Mouse (Mus musculus) myocyte (in vitro differentiated cells): Measurements from ENCODE around the gene Slc35b3. TPM values are rescaled to one million over a fixed set of nuclear protein-coding genes. Genes with fewer than 3 reads are reported as not detected.

Experiments
- H3K27me3 ChIP-seq: one replicate; pipeline ENCODE4 v1.6.1; 2011; ENCODE audit not compliant: control insufficient read depth, insufficient read depth, insufficient read length
- H3K36me3 ChIP-seq: one replicate; pipeline ENCODE4 v1.6.1; 2011; ENCODE audit not compliant: control insufficient read depth, insufficient read depth
- H3K4me2 ChIP-seq: one replicate; pipeline ENCODE4 v1.6.1; 2011; ENCODE audit warnings: low read depth, control low read depth
- H3K4me3 ChIP-seq: one replicate; pipeline ENCODE4 v1.5.1; 2011; ENCODE audit warnings: mild to moderate bottlenecking, control low read depth, moderate library complexity
- H3K79me2 ChIP-seq: one replicate; pipeline ENCODE4 v1.6.1; 2011; ENCODE audit not compliant: control insufficient read depth, insufficient read depth
- H3ac ChIP-seq: one replicate; pipeline ENCODE4 v1.6.1; 2011; ENCODE audit not compliant: control insufficient read depth, insufficient read length
- CEBPB ChIP-seq: IDR thresholded peaks from 2 replicates; pipeline ENCODE4 v1.6.1; 2011; ENCODE audit warnings: mild to moderate bottlenecking, moderate library complexity; ENCODE audit not compliant: poor library complexity, insufficient read depth, severe bottlenecking
- E2F4 ChIP-seq: IDR thresholded peaks from one replicate; pipeline ENCODE4 v1.6.1; 2011; ENCODE audit warnings: mild to moderate bottlenecking, control low read depth, moderate library complexity; ENCODE audit not compliant: insufficient read depth
- MAX ChIP-seq: IDR thresholded peaks from one replicate; pipeline ENCODE4 v1.6.1; 2011; ENCODE audit warnings: low read depth, mild to moderate bottlenecking, control low read depth
- MYOD1 ChIP-seq, 3 experiments: IDR thresholded peaks; one replicate each; pipeline ENCODE4 v1.6.1; 2011; ENCODE audit warnings: control low read depth in 2 of 3, low read depth in 2 of 3, mild to moderate bottlenecking in 2 of 3, moderate library complexity in 1 of 3; ENCODE audit not compliant: insufficient read length in 2 of 3, control insufficient read depth in 1 of 3
- MYOG ChIP-seq, 3 experiments: IDR thresholded peaks; one replicate each; pipeline ENCODE4 v1.6.1; 2011; ENCODE audit warnings: control low read depth in 2 of 3, low read depth in 2 of 3, mild to moderate bottlenecking in 2 of 3; ENCODE audit not compliant: insufficient read length in 2 of 3, control insufficient read depth in 1 of 3, insufficient read depth in 1 of 3
- POLR2A ChIP-seq: IDR thresholded peaks from one replicate; pipeline ENCODE4 v1.6.1; 2011; ENCODE audit warnings: low read depth, mild to moderate bottlenecking, control low read depth, moderate library complexity; ENCODE audit not compliant: insufficient read length
- POLR2AphosphoS2 ChIP-seq: IDR thresholded peaks from one replicate; pipeline ENCODE4 v1.6.1; 2011; ENCODE audit warnings: low read depth, control low read depth; ENCODE audit not compliant: insufficient read length
- REST ChIP-seq: IDR thresholded peaks from one replicate; pipeline ENCODE4 v1.6.1; 2011; ENCODE audit warnings: mild to moderate bottlenecking, control low read depth, moderate library complexity; ENCODE audit not compliant: insufficient read depth, insufficient read length
- SRF ChIP-seq: IDR thresholded peaks from one replicate; pipeline ENCODE4 v1.6.1; 2011; ENCODE audit warnings: low read depth; ENCODE audit not compliant: control insufficient read depth, insufficient read length
- TCF12 ChIP-seq: IDR thresholded peaks from one replicate; pipeline ENCODE4 v1.6.1; 2011; ENCODE audit warnings: mild to moderate bottlenecking, control low read depth; ENCODE audit not compliant: poor library complexity, insufficient read depth, severe bottlenecking
- TCF3 ChIP-seq: IDR thresholded peaks from one replicate; pipeline ENCODE4 v1.6.1; 2011; ENCODE audit warnings: low read depth, control low read depth; ENCODE audit not compliant: insufficient read length
- USF1 ChIP-seq: IDR thresholded peaks from one replicate; pipeline ENCODE4 v1.6.1; 2011; ENCODE audit warnings: low read depth, mild to moderate bottlenecking, control low read depth, moderate library complexity
- polyA plus RNA-seq: library from polyadenylated mRNA; unstranded; fragments of >200 nt; fragmentation: generic; extraction: Trizol; gene quantifications from one replicate; pipeline ENCODE4 v1.2.1, GENCODE M21; 2012; ENCODE audit warnings: missing spikeins

Gene Slc35b3
- polyA plus RNA-seq, 1 experiment = 10.1 TPM

GRCm38 (mm10) chr13:38944951-38945350, 15.7 kb downstream of the Slc35b3 start:
- Histone ChIP-seq H3K4me2 (no peak overlapping the region), H3K27me3 (no peaks in the 10 kb centered on the region), H3K79me2 (no peaks in the 10 kb centered on the region), H3K4me3 (no peak overlapping the region), H3ac (no peak overlapping the region), H3K36me3 (peaks cover 38% of the 10 kb centered on the region)
- no peak for TF ChIP-seq TCF12

GRCm38 (mm10) chr13:38941786-38942185, 18.9 kb downstream of the Slc35b3 start:
- no peak overlapping the region for H3K4me3 ChIP-seq
- TF ChIP-seq MYOD1 (IDR thresholded peaks at IDR 0.05; ENCODE audit: control insufficient read depth in 1 of 3, insufficient read length in 2 of 3, low read depth in 2 of 3) (no peak), CEBPB (no peak), TCF12 (no peak), MAX (no peak), POLR2AphosphoS2 (no peak), TCF3 (no peak), POLR2A (no peak), MYOG (IDR thresholded peaks at IDR 0.05; ENCODE audit: control insufficient read depth in 1 of 3, insufficient read depth in 1 of 3, insufficient read length in 2 of 3, low read depth in 2 of 3) (no peak), USF1 (no peak), E2F4 (no peak), REST (no peak), SRF (no peak)
- H3K4me2 ChIP-seq = no peak overlapping the region
- no peaks in the 10 kb centered on the region for H3K27me3 ChIP-seq
- no peak overlapping the region for H3ac ChIP-seq
- H3K36me3 ChIP-seq = peaks cover 39% of the 10 kb centered on the region
- no peaks in the 10 kb centered on the region for H3K79me2 ChIP-seq

- Histone ChIP-seq H3K4me3 (no peak overlapping the region), H3K4me2 (no peak overlapping the region), H3K79me2 (no peaks in the 10 kb centered on the region), H3ac (no peak overlapping the region), H3K27me3 (no peaks in the 10 kb centered on the region), H3K36me3 (peaks cover 44% of the 10 kb centered on the region)
- no peak for TF ChIP-seq CEBPB
- no peak for TF ChIP-seq SRF
- TF ChIP-seq POLR2A = no peak
- no peak for TF ChIP-seq MYOD1 (IDR thresholded peaks at IDR 0.05; ENCODE audit: control insufficient read depth in 1 of 3, insufficient read length in 2 of 3, low read depth in 2 of 3)
- no peak for TF ChIP-seq TCF12
- no peak for TF ChIP-seq REST
- no peak for TF ChIP-seq E2F4
- no peak for TF ChIP-seq USF1
- TF ChIP-seq MAX = no peak
- TF ChIP-seq TCF3 = no peak
- no peak for TF ChIP-seq MYOG (IDR thresholded peaks at IDR 0.05; ENCODE audit: control insufficient read depth in 1 of 3, insufficient read depth in 1 of 3, insufficient read length in 2 of 3, low read depth in 2 of 3)
- no peak for TF ChIP-seq POLR2AphosphoS2
These were observed 19.4 kb downstream of the Slc35b3 start for GRCm38 (mm10) chr13:38941280-38941679.

- no peaks in the 10 kb centered on the region for H3K27me3 ChIP-seq
- peaks cover 39% of the 10 kb centered on the region for H3K36me3 ChIP-seq
- no peak overlapping the region for H3K4me2 ChIP-seq
- no peak overlapping the region for H3ac ChIP-seq
- H3K79me2 ChIP-seq = no peaks in the 10 kb centered on the region
- TF ChIP-seq POLR2AphosphoS2 (no peak), MYOG (IDR thresholded peaks at IDR 0.05; ENCODE audit: control insufficient read depth in 1 of 3, insufficient read depth in 1 of 3, insufficient read length in 2 of 3, low read depth in 2 of 3) (no peak), SRF (no peak), REST (no peak), USF1 (no peak), E2F4 (no peak), MYOD1 (IDR thresholded peaks at IDR 0.05; ENCODE audit: control insufficient read depth in 1 of 3, insufficient read length in 2 of 3, low read depth in 2 of 3) (no peak), CEBPB (no peak), MAX (no peak), POLR2A (no peak), TCF12 (no peak), TCF3 (no peak)
- no peak overlapping the region for H3K4me3 ChIP-seq
These were observed 22.2 kb downstream of the Slc35b3 start for GRCm38 (mm10) chr13:38938433-38938832.

- TF ChIP-seq TCF3 (no peak), MYOG (IDR thresholded peaks at IDR 0.05; ENCODE audit: control insufficient read depth in 1 of 3, insufficient read depth in 1 of 3, insufficient read length in 2 of 3, low read depth in 2 of 3) (no peak), POLR2A (no peak), SRF (no peak), MAX (no peak), POLR2AphosphoS2 (no peak), CEBPB (no peak), MYOD1 (IDR thresholded peaks at IDR 0.05; ENCODE audit: control insufficient read depth in 1 of 3, insufficient read length in 2 of 3, low read depth in 2 of 3) (no peak), USF1 (no peak), REST (no peak), TCF12 (no peak), E2F4 (no peak)
These were observed 23.7 kb downstream of the Slc35b3 start for GRCm38 (mm10) chr13:38936860-38937471.

More at GRCm38 (mm10) chr13:38936860-38937471, 23.7 kb downstream of the Slc35b3 start:
- Histone ChIP-seq H3K79me2 (no peaks in the 10 kb centered on the region), H3K27me3 (no peaks in the 10 kb centered on the region), H3ac (no peak overlapping the region), H3K4me2 (no peak overlapping the region), H3K36me3 (peaks cover 43% of the 10 kb centered on the region), H3K4me3 (no peak overlapping the region)
